Mouse (Mus musculus) urinary bladder, adult 18-20 months (tissue): ENCODE measurements around the gene Shbg.
A peak's percentile ranks its signal among the peaks of the same experiment; 100 is the strongest.

Experiments used
- DNase-seq, 2 experiments: peaks; one replicate each; pipeline ENCODE4 v3.0.0; 2022; ENCODE audit warnings: low spot score in 2 of 2, mixed read lengths in 2 of 2

Gene Shbg

DNA sequence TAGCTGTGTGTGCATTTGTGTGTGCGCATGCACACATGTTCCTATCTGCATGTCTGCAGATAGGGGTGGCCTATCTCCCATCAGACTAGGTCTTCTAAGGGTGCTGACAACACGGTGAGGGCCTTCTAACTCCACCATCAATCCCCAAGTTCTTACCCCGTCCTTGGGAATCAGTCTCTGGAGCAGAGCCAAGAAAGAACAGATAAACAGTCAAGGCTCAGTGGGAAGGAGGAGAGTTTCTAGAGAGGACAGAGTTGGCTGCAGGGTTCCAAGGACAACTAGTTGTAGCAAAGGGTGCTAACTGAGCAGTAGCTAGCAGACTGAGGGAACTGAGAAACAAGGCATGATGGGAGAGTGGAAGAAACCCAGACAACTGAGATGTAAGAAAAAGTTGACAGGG lies 15.9 kb downstream of the Shbg start:
- DNase-seq: no peak

DNA sequence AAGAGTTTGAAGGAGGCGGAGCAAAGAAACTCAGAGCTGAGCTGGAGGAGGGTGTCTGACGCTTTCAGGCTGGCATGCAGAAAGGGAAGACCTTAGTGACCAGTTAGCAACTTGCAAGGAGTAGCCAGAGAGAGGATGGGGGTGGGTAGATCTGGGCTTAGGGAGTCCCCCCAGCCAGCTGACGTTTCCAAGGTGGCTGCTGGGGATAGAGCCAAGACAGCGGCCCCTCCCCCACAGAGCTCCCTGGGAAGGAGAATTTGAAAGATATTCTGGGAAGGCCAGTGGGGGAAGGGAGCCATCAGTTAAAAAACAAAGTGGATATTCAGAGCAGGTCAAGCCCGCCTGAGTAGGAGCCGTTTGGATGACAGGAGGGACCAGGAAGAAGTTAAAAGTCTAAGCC lies 17.6 kb downstream of the Shbg start:
- no peak for DNase-seq

DNA sequence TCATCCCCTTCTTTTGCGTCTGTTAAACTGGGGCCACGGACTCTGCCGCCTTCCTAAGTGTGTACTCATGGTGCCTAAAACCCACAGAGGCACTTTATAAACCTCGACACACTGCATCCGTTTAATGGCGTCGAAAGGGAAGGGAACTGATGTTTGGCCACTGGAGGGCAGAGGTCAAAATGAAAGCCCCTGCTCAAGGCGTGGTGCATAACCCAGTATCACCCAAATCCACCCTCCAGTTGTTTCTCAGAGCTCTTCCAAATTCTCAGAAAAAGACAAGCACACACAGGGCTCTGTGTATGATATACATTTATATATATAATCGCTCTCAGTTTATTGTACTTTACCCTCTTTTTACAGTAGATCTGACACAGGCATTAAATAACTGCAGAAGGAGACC lies 18.3 kb downstream of the Shbg start:
- no peak for DNase-seq

GRCm38 (mm10) chr11:69594853-69595252 lies 22.9 kb downstream of the Shbg start:
- no peak for DNase-seq

- DNase-seq: no peak
Measured at GRCm38 (mm10) chr11:69592799-69593198, 24.9 kb downstream of the Shbg start.

- no peak for DNase-seq
Measured at GRCm38 (mm10) chr11:69591899-69592637, 25.6 kb downstream of the Shbg start.

GRCm38 (mm10) chr11:69591424-69591823 lies 26.3 kb downstream of the Shbg start:
- no peak for DNase-seq

DNA sequence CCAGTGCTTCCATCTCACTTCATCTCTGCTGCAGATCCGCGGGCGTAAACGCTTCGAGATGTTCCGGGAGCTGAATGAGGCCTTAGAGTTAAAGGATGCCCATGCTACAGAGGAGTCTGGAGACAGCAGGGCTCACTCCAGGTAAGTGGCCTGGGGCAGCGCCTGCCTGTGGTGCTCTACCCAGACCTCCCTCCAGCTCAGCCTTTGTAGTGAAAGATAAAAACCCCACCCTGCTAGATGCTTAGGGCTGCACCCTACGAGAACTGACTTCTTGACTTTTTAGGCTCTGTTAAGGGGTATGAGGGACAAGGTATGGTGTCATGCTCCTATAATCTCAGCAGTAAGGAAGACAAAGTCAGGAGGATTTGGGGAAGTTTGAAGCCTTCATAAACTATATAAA lies 27.1 kb downstream of the Shbg start:
- no peak for DNase-seq

GRCm38 (mm10) chr11:69589207-69589834 lies 28.4 kb downstream of the Shbg start:
- DNase-seq: no peak

- no peak for DNase-seq
Measured at GRCm38 (mm10) chr11:69585718-69586325, 31.9 kb downstream of the Shbg start.

GRCm38 (mm10) chr11:69584937-69585336 lies 32.8 kb downstream of the Shbg start:
- no peak for DNase-seq

DNA sequence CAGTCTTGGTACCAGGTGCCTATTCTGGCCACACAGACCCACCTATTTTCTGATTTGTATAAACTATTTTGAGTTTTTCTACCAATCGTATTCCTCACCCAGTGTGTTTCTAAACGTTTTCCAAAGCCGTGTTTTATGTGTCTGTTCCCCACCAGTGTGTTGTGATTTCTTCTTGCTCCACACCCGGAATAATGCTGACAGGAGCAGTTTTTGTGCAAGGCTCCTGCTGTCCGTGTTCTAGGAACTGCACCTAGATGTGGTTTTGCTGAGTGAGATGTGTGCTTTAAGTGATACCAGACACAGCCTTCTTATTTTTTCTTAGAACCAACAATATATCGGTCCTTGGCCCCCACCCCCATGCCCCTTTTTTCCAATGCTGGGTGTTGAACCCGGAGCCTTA lies 33.7 kb downstream of the Shbg start:
- DNase-seq: no peak

- no peak for DNase-seq
Measured at GRCm38 (mm10) chr11:69582230-69582805, 35.4 kb downstream of the Shbg start.

GRCm38 (mm10) chr11:69581814-69582213 lies 35.9 kb downstream of the Shbg start:
- no peak for DNase-seq

DNA sequence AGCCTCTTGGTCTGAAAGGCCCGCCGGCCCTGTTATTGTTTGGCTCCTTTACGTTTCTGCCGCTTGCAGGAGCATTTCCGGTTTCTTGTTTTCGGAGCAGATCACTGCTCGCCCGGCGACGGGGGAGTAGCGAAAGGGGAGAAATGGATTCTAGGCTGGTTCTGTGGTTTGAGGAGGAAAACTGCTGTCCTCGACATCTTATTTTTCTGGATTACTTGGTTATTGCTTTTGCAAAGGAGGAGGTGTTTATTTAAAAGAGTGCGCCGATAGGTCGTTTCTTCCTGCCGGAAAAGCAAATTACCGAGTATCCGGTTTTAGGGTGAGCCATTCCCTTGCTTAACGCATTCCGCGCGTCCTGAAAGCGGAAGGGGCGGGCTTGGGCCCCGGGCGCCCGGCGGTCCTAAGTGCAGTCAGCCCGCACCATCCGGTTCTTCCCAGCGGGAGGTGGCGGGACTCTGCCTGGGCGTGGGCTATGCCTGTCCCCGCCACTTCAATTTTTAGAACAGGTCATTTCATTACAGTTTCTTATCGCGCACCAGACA lies 36.5 kb downstream of the Shbg start:
- DNase-seq: peak; percentile 76 to 89

DNA sequence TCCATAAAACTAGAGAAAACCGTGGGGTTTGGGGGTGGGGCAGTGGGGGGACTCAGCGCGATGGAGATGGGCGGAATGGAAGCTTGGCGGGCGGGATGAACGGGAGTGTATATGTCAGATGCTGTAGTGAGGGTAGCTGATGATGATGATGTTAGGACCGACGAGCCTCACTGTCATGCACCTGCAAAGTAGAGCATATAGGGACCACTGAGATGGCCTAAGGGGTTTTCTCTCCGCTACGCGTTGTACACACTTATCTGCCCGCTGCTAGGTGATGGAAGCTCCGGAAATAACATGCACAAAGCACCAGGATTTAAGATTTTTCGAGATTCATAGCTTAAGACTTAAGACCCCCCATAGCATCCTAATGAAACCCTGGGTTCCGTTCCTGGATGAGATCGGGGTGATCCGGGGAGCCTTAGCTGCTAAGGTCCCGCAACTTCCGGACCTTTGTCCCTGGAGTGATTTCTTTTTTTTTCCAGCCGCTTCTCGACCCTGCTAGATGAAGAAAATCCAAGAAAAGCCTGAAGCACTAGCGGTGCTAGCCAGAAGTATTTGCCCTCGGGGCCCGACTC lies 37.0 kb downstream of the Shbg start:
- DNase-seq: peak in 1 of 2 experiments; percentile 21

GRCm38 (mm10) chr11:69580091-69580514 lies 37.6 kb downstream of the Shbg start, which contains the start of the genes Wrap53 and Trp53:
Gene Wrap53 (minus strand): TSS chr11:69580255.
Gene Trp53 (plus strand): TSS chr11:69580359.
- DNase-seq: peak; percentile 89 to 90

GRCm38 (mm10) chr11:69579128-69580017 lies 38.3 kb downstream of the Shbg start:
- peak; percentile 92 to 95 for DNase-seq

DNA sequence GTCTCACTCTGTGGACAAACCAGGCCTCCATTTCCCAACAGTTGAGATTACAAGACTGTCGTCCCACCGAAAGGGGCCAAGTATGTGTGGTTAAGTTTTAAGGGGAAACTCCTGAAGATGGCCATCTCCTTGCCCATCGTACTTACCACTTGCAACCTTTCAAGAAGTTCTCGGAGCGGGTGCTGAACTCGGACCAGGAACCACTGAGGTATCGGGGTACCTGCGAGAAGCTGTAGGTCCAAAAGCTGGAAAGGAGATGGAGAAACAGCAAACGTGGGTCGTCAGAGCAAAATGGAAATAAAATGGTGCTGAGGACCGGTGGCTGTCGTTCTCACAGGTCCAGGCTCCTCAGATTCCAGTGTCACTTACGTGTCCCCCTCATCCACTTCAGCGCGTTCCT lies 39.4 kb downstream of the Shbg start:
- no peak for DNase-seq

DNA sequence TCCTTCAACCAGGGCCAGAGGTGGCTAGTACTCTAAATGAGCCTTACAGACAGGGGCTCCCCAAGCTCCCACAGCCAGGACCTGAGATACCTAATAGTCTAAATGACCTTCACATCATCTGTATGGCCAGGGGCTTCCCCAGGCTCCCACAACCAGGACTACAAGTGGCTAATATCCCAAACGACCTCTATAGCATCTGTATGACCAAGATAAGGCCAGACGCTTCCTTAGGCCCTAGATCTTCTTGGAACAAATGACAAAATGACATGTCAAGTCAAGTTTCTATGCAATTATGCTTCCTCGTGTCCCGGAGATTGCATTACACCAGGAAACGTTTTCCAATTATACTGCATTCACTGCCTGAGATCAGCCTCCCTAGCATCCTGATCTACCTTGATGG lies 41.4 kb downstream of the Shbg start:
- no peak for DNase-seq

GRCm38 (mm10) chr11:69575220-69575619 lies 42.5 kb downstream of the Shbg start:
- no peak for DNase-seq
